Mouse (Mus musculus) liver, embryonic 14.5 days (tissue): ENCODE measurements around the gene Dab2ip.

Experiments used
- CTCF ChIP-seq: IDR thresholded peaks from 2 replicates; pipeline ENCODE4 v1.5.1; 2016; ENCODE audit warnings: antibody characterized with exemption, low read depth, control low read depth
- EP300 ChIP-seq: IDR thresholded peaks from 2 replicates; pipeline ENCODE4 v1.6.1; 2016; ENCODE audit warnings: antibody characterized with exemption, low read depth

- TF ChIP-seq CTCF (no peak), EP300 (no peak)
These were observed 158.1 kb downstream of the Dab2ip start for GRCm38 (mm10) chr2:35716175-35716574.
